Mouse (Mus musculus): ENCODE measurements around the gene Gprc5d. TPM values are rescaled to one million over a fixed set of nuclear protein-coding genes. Genes with fewer than 3 reads are reported as not detected.

Gene Gprc5d
- polyA plus RNA-seq, 1 experiment from 2014 or later, result not detected

GRCm38 (mm10) chr6:135066795-135067445 lies 51.2 kb downstream of the Gprc5d start:
- peaks cover 7% of the 10 kb centered on the region for H3K4me1 ChIP-seq (ENCODE audit: control insufficient read depth, insufficient read depth, low read depth, low read length)
- no peaks in the 10 kb centered on the region for H3K9me3 ChIP-seq (ENCODE audit: control insufficient read depth, low read length)
- peaks cover 11% of the 10 kb centered on the region for H3K27me3 ChIP-seq (replicated peaks; ENCODE audit: control insufficient read depth, insufficient read depth, low read length)
- H3K4me2 ChIP-seq (ENCODE audit: low read length), result no peak overlapping the region
- no peak for ATAC-seq
- no peak overlapping the region for H3K27ac ChIP-seq (ENCODE audit: low read depth, low read length)
- no peaks in the 10 kb centered on the region for H3K36me3 ChIP-seq (ENCODE audit: control insufficient read depth, insufficient read depth, low read length)
- 25% methylated on average over 6 of the region's 6 CpGs for WGBS
- H3K4me3 ChIP-seq (ENCODE audit: low read length), result no peak overlapping the region
- no peak overlapping the region for H3K9ac ChIP-seq (ENCODE audit: low read depth, low read length)

- Histone ChIP-seq H3K36me3 (ENCODE audit: control insufficient read depth, insufficient read depth, low read length) (no peaks in the 10 kb centered on the region), H3K4me2 (ENCODE audit: low read length) (peak within 1 kb of the TSS; percentile 75), H3K9ac (ENCODE audit: low read depth, low read length) (peak within 1 kb of the TSS; percentile 49), H3K27ac (ENCODE audit: low read depth, low read length) (no peak within 1 kb of the TSS), H3K4me1 (ENCODE audit: control insufficient read depth, insufficient read depth, low read depth, low read length) (peaks cover 7% of the 10 kb centered on the region), H3K27me3 (replicated peaks; ENCODE audit: control insufficient read depth, insufficient read depth, low read length) (peaks cover 11% of the 10 kb centered on the region), H3K4me3 (ENCODE audit: low read length) (peak within 1 kb of the TSS; percentile 41), H3K9me3 (ENCODE audit: control insufficient read depth, low read length) (no peaks in the 10 kb centered on the region)
- 1% methylated on average over 44 of the region's 44 CpGs for WGBS
- ATAC-seq, result peak; percentile 45; the same call in 1 of the 2 replicates
Observed at GRCm38 (mm10) chr6:135065236-135065957, 52.7 kb downstream of the Gprc5d start, which contains the start of gene Gprc5a. TSS of gene Gprc5a (plus strand) at chr6:135065651.

DNA sequence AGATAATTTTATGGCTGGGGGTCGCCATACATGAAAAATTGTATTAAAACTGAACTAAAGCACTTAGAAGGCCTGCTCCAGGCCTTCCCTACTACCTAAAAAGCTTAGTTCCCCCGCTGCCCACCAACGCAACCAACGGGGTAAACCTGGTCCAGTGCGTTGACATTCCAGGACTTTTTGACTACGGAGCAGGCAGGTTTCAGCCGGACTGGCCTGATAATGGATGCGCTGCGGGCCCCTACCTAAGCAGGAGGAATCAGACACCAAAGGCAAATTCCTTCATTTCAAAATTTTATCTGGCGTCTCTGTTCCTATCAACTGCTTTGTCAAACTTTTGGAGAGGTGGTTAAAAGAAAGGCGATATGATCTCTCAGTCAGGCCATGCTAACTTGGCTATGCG lies 53.5 kb downstream of the Gprc5d start:
- ATAC-seq, result no peak
- no peak overlapping the region for H3K4me2 ChIP-seq (ENCODE audit: low read length)
- 74% methylated on average over 12 of the region's 12 CpGs for WGBS

DNA sequence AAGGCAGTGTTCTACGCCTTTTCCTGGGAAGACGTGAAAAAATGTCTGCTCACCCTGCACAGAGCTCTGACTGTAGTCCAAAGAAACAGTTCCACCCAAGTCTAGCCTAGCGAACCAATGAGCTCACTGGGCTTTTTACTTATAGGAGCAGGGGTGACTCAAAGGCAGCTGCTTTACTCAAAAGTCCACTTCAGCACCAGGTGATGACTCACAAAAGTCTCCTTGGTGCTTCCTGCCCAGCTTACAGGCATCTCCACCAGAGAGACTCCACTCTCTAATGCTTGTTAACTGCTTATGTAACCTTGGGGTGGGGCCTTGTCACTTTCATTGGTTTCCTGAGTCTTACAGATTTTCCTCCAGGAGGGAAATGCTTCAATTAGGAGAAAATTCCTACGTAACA lies 57.4 kb downstream of the Gprc5d start:
- no peak overlapping the region for H3K9ac ChIP-seq (ENCODE audit: low read depth, low read length)
- no peak overlapping the region for H3K4me3 ChIP-seq (ENCODE audit: low read length)
- H3K27me3 ChIP-seq (replicated peaks; ENCODE audit: control insufficient read depth, insufficient read depth, low read length), result peaks cover 4% of the 10 kb centered on the region
- no peaks in the 10 kb centered on the region for H3K9me3 ChIP-seq (ENCODE audit: control insufficient read depth, low read length)
- 94% methylated on average over 4 of the region's 4 CpGs for WGBS
- no peak for ATAC-seq
- no peak overlapping the region for H3K4me2 ChIP-seq (ENCODE audit: low read length)
- no peak overlapping the region for H3K27ac ChIP-seq (ENCODE audit: low read depth, low read length)
- no peaks in the 10 kb centered on the region for H3K36me3 ChIP-seq (ENCODE audit: control insufficient read depth, insufficient read depth, low read length)
- peaks cover 6% of the 10 kb centered on the region for H3K4me1 ChIP-seq (ENCODE audit: control insufficient read depth, insufficient read depth, low read depth, low read length)

More for the DNA sequence above, 53.5 kb downstream of the Gprc5d start:
- H3K36me3 ChIP-seq (ENCODE audit: control insufficient read depth, insufficient read depth, low read length), result no peaks in the 10 kb centered on the region
- H3K27ac ChIP-seq (ENCODE audit: low read depth, low read length), result no peak overlapping the region
- H3K4me1 ChIP-seq (ENCODE audit: control insufficient read depth, insufficient read depth, low read depth, low read length), result peaks cover 7% of the 10 kb centered on the region
- H3K4me3 ChIP-seq (ENCODE audit: low read length), result no peak overlapping the region
- peaks cover 11% of the 10 kb centered on the region for H3K27me3 ChIP-seq (replicated peaks; ENCODE audit: control insufficient read depth, insufficient read depth, low read length)
- no peaks in the 10 kb centered on the region for H3K9me3 ChIP-seq (ENCODE audit: control insufficient read depth, low read length)
- H3K9ac ChIP-seq (ENCODE audit: low read depth, low read length), result no peak overlapping the region

Other genes starting within 250 kb of the Gprc5d start
- gene Gpr19, start 219.7 kb downstream of the Gprc5d start, polyA plus RNA-seq (2015; fragmentation: Nextera tagmentation; extraction: Ambion mirVana), result 36.1 and 41.3 TPM in 2 replicates
- 12.6 and 15.1 TPM in 2 replicates for gene Cdkn1b, start 197.9 kb downstream of the Gprc5d start, polyA plus RNA-seq (2015; fragmentation: Nextera tagmentation; extraction: Ambion mirVana)
- gene Apold1, start 136.6 kb downstream of the Gprc5d start, polyA plus RNA-seq (2015; fragmentation: Nextera tagmentation; extraction: Ambion mirVana), result 4.4 and 5.7 TPM in 2 replicates
- gene Ddx47, start 106.7 kb downstream of the Gprc5d start, polyA plus RNA-seq (2015; fragmentation: Nextera tagmentation; extraction: Ambion mirVana), result 74.2 and 78.7 TPM in 2 replicates
- gene Gprc5a, start 52.6 kb downstream of the Gprc5d start, polyA plus RNA-seq (2015; fragmentation: Nextera tagmentation; extraction: Ambion mirVana), result 0.24 and 0.28 TPM in 2 replicates
- gene Fam234b, start 79.7 kb upstream of the Gprc5d start, polyA plus RNA-seq (2015; fragmentation: Nextera tagmentation; extraction: Ambion mirVana), result 110 and 120 TPM in 2 replicates
- gene Hebp1, start 79.7 kb upstream of the Gprc5d start, polyA plus RNA-seq (2015; fragmentation: Nextera tagmentation; extraction: Ambion mirVana), result 5.9 and 9.4 TPM in 2 replicates
- 0.13 and 0.17 TPM in 2 replicates for gene Gsg1, start 136.1 kb upstream of the Gprc5d start, polyA plus RNA-seq (2015; fragmentation: Nextera tagmentation; extraction: Ambion mirVana)
- gene Pbp2, start 192.1 kb upstream of the Gprc5d start, polyA plus RNA-seq (2015; fragmentation: Nextera tagmentation; extraction: Ambion mirVana), result not detected in 2 replicates
- 9.9 and 13.0 TPM in 2 replicates for gene Emp1, start 244.3 kb upstream of the Gprc5d start, polyA plus RNA-seq (2015; fragmentation: Nextera tagmentation; extraction: Ambion mirVana)

Data from hindbrain, embryonic 16.5 days (tissue).